Mouse (Mus musculus) CH12.LX (cell line): ENCODE data around the gene Gldc.

Experiments used
- BHLHE40 ChIP-seq: IDR thresholded peaks from 2 replicates; pipeline ENCODE4 v1.6.1; 2011; ENCODE audit warnings: mild to moderate bottlenecking, low read depth, low read length, improper control_type of control experiment
- CTCF ChIP-seq, 2 experiments: IDR thresholded peaks in 1 of 2; conservative IDR thresholded peaks in 1 of 2; 2 replicates each; pipeline ENCODE4 v1.5.1; 2011 to 2012; ENCODE audit warnings: low read depth in 2 of 2, low read length in 2 of 2, improper control_type of control experiment in 1 of 2, inconsistent platforms in 1 of 2, mild to moderate bottlenecking in 1 of 2, moderate library complexity in 1 of 2
- EP300 ChIP-seq: IDR thresholded peaks from 2 replicates; pipeline ENCODE4 v1.6.1; 2011; ENCODE audit warnings: low read length, improper control_type of control experiment
- HCFC1 ChIP-seq: IDR thresholded peaks from 2 replicates; pipeline ENCODE4 v1.6.1; 2012; ENCODE audit warnings: low read depth, mild to moderate bottlenecking, inconsistent platforms, low read length, improper control_type of control experiment
- MEF2A ChIP-seq: IDR thresholded peaks from 2 replicates; pipeline ENCODE4 v1.6.1; 2014; ENCODE audit warnings: low read depth, mild to moderate bottlenecking, inconsistent platforms, low read length, improper control_type of control experiment, borderline replicate concordance
- NRF1 ChIP-seq: IDR thresholded peaks from 2 replicates; pipeline ENCODE4 v1.6.1; 2014; ENCODE audit warnings: low read depth, mild to moderate bottlenecking, inconsistent platforms, low read length, improper control_type of control experiment, moderate library complexity
- POLR2A ChIP-seq: IDR thresholded peaks from 2 replicates; pipeline ENCODE4 v1.6.1; 2011; ENCODE audit warnings: low read depth, mild to moderate bottlenecking, improper control_type of control experiment, low read length
- SMC3 ChIP-seq: IDR thresholded peaks from 2 replicates; pipeline ENCODE4 v1.6.1; 2011; ENCODE audit warnings: low read depth, low read length, improper control_type of control experiment
- TBP ChIP-seq: conservative IDR thresholded peaks from 2 replicates; pipeline ENCODE4 v1.6.1; 2011; ENCODE audit warnings: low read depth, low read length, improper control_type of control experiment
- TCF12 ChIP-seq: IDR thresholded peaks from 2 replicates; pipeline ENCODE4 v1.6.1; 2014; ENCODE audit warnings: low read depth, mild to moderate bottlenecking, inconsistent platforms, low read length, improper control_type of control experiment
- ZC3H11A ChIP-seq: IDR thresholded peaks from 2 replicates; pipeline ENCODE4 v1.6.1; 2012; ENCODE audit warnings: low read depth, mild to moderate bottlenecking, inconsistent platforms, low read length, improper control_type of control experiment
- ZKSCAN1 ChIP-seq: IDR thresholded peaks from 2 replicates; pipeline ENCODE4 v1.6.1; 2012; ENCODE audit warnings: low read depth, inconsistent platforms, low read length, improper control_type of control experiment, borderline replicate concordance

DNA sequence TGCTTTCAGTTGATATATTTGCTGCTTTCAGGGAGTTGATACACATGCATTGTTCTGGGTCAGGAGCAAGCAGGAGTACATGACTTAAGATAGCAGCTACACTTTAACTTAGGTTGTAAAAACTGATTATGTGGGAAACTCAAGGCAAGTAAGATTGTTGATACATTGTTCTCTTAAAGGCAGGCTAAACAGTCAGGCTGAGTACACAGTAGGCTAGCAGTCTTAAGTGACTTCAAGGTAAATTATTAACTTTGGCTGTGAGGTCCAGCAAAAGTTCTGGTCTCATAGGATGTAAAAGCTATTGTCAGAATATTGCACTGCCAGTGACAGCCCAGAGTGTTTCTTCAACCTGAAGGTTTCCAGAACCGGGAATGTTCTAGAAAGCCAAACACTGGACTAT lies 31.8 kb upstream of the Gldc start:
- TF ChIP-seq ZKSCAN1 (no peak), ZC3H11A (no peak), POLR2A (no peak), HCFC1 (no peak), CTCF (conservative IDR thresholded peaks at IDR 0.05 in 1 of 2, IDR thresholded peaks at IDR 0.05 in 1 of 2; ENCODE audit: low read depth in 2 of 2, low read length in 2 of 2) (no peak), EP300 (no peak), TBP (no peak), MEF2A (no peak), BHLHE40 (no peak), SMC3 (no peak), NRF1 (no peak), TCF12 (no peak)
